Mouse (Mus musculus) retina, adult 2 months (tissue): ENCODE data around the gene Plekhd1.

Experiments used
- DNase-seq: peaks from one replicate; pipeline ENCODE4 v3.0.0-alpha.2; 2012; ENCODE audit warnings: low read depth, low spot score

Gene Plekhd1

GRCm38 (mm10) chr12:80757751-80758558 lies 65.6 kb downstream of the Plekhd1 start:
- DNase-seq, result no peak

- no peak for DNase-seq
Measured at GRCm38 (mm10) chr12:80758559-80759386, 66.4 kb downstream of the Plekhd1 start.

- DNase-seq, result peak; percentile 83
Measured at GRCm38 (mm10) chr12:80759387-80759712, 67.0 kb downstream of the Plekhd1 start.

- no peak for DNase-seq
Measured at GRCm38 (mm10) chr12:80759713-80760395, 67.5 kb downstream of the Plekhd1 start.

- DNase-seq, result peak; percentile 74
Measured at GRCm38 (mm10) chr12:80760396-80760801, 68.0 kb downstream of the Plekhd1 start, which contains the start of gene Ccdc177. TSS of gene Ccdc177 (minus strand) at chr12:80760687.

GRCm38 (mm10) chr12:80762982-80763381 lies 70.6 kb downstream of the Plekhd1 start:
- no peak for DNase-seq

- DNase-seq, result no peak
Measured at GRCm38 (mm10) chr12:80764116-80764515, 71.7 kb downstream of the Plekhd1 start.

GRCm38 (mm10) chr12:80769697-80770096 lies 77.3 kb downstream of the Plekhd1 start:
- peak; percentile 73 for DNase-seq
